ENCODE assay signal across 20 mouse cellular contexts in genomic region chr1:134700634-134701033, GRCm38 (mm10). TPM values are rescaled to one million over a fixed set of nuclear protein-coding genes. Genes with fewer than 3 reads are reported as not detected.
DNase-seq lines count a peak whose midpoint lies in the region; ATAC-seq and TF ChIP-seq lines count a peak whose summit lies in the region.
"Had no signal": no experiment of that assay in that cellular context is flagged by ENCODE, and none has a peak within 500 bp of the region (broad histone marks: within the 10 kb centered on the region; RNA-seq: fewer than 3 reads in every experiment).

No protein-coding gene starts in this region.

- no peaks in the 10 kb centered on the region for H3K36me3 ChIP-seq in hindbrain, embryonic 15.5 days
- H3K36me3 ChIP-seq in hindbrain, embryonic 11.5 days (ENCODE audit: control insufficient read depth, insufficient read depth, low read length): no peaks in the 10 kb centered on the region
- no peaks in the 10 kb centered on the region for H3K36me3 ChIP-seq in CH12.LX (replicated peaks in 1 of 2; ENCODE audit: control insufficient read depth in 1 of 2, insufficient read depth in 1 of 2, low read length in 1 of 2)
- H3K36me3 ChIP-seq in limb, embryonic 10.5 days: no peaks in the 10 kb centered on the region
- H3K36me3 ChIP-seq: forebrain, embryonic 15.5 days; heart, embryonic 12.5 days; limb, embryonic 15.5 days; stomach, embryonic 15.5 days had no signal

- no peak overlapping the region for H3K4me3 ChIP-seq in hindbrain, embryonic 15.5 days
- no peak overlapping the region for H3K4me3 ChIP-seq in hindbrain, embryonic 11.5 days (ENCODE audit: low read depth, low read length)
- H3K4me3 ChIP-seq in CH12.LX (replicated peaks in 1 of 3; ENCODE audit: low read depth in 2 of 3, low read length in 2 of 3, poor library complexity in 1 of 3): no peak overlapping the region
- no peak overlapping the region for H3K4me3 ChIP-seq in limb, embryonic 10.5 days
- H3K4me3 ChIP-seq: forebrain, embryonic 15.5 days; heart, embryonic 12.5 days; limb, embryonic 15.5 days; stomach, embryonic 15.5 days had no signal

- H3K4me1 ChIP-seq in hindbrain, embryonic 15.5 days (replicated peaks): peaks cover 28% of the 10 kb centered on the region
- H3K4me1 ChIP-seq in hindbrain, embryonic 11.5 days (replicated peaks; ENCODE audit: control insufficient read depth, insufficient read depth, low read length): peaks cover 3% of the 10 kb centered on the region
- H3K4me1 ChIP-seq in CH12.LX (ENCODE audit: control insufficient read depth in 1 of 2, insufficient read depth in 2 of 2): peaks cover 4 to 5% of the 10 kb centered on the region in 2 experiments; a peak in 3 of 4 replicates
- peaks cover 23% of the 10 kb centered on the region for H3K4me1 ChIP-seq in limb, embryonic 10.5 days

- TF ChIP-seq CTCF in CH12.LX (conservative IDR thresholded peaks at IDR 0.05 in 1 of 2, IDR thresholded peaks at IDR 0.05 in 1 of 2; ENCODE audit: low read depth in 2 of 2, low read length in 2 of 2): no peak

- H3K27ac ChIP-seq in hindbrain, embryonic 15.5 days (replicated peaks): 0 out of 2 replicates have a peak overlapping the region, but pooled peaks have one; percentile 36
- no peak overlapping the region for H3K27ac ChIP-seq in hindbrain, embryonic 11.5 days (ENCODE audit: low read depth, low read length)
- H3K27ac ChIP-seq in CH12.LX (ENCODE audit: insufficient read depth, low read depth): no peak overlapping the region
- H3K27ac ChIP-seq in limb, embryonic 10.5 days: no peak overlapping the region
- H3K27ac ChIP-seq: limb, embryonic 15.5 days; stomach, embryonic 15.5 days had no signal

- DNase-seq in hindbrain, embryonic 11.5 days (ENCODE audit: low spot score): no peak
- DNase-seq in CH12.LX (ENCODE audit: extremely low read depth): no peak
- DNase-seq in ES-CJ7 (ENCODE audit: low read depth, low spot score): peak; percentile 51
- peak; percentile 61 for DNase-seq in cerebellum, adult 9-11 months
- DNase-seq in limb, embryonic 10.5 days (ENCODE audit: low spot score): no peak
- no peak for DNase-seq in spleen, postnatal 10 days (ENCODE audit: low spot score in 2 of 2)
- DNase-seq: adrenal gland, postnatal 14 days; embryo, embryonic 11 days; kidney, adult 9 months; lung, postnatal 10 days; spleen, adult 18-20 months; thymus, adult 2 months had no signal

- TF ChIP-seq EP300 in CH12.LX (IDR thresholded peaks at IDR 0.05; ENCODE audit: low read length): no peak

- 24% methylated on average over 5 of the region's 5 CpGs for WGBS in hindbrain, embryonic 15.5 days
- WGBS in hindbrain, embryonic 11.5 days: 33% methylated on average over 5 of the region's 5 CpGs
- WGBS in limb, embryonic 10.5 days: 47% methylated on average over 5 of the region's 5 CpGs

- in situ Hi-C loops in CH12.LX (cut with MboI; ENCODE audit: low pct_ligation_motif_present, low pct_unique_long_range_greater_than_20kb, low sequenced_read_pairs): no loop called here

- H3K9me3 ChIP-seq in hindbrain, embryonic 15.5 days: no peaks in the 10 kb centered on the region
- no peaks in the 10 kb centered on the region for H3K9me3 ChIP-seq in hindbrain, embryonic 11.5 days (ENCODE audit: control insufficient read depth, low read length)
- no peaks in the 10 kb centered on the region for H3K9me3 ChIP-seq in CH12.LX (replicated peaks; ENCODE audit: low read length)
- H3K9me3 ChIP-seq in limb, embryonic 10.5 days (replicated peaks): no peaks in the 10 kb centered on the region
- H3K9me3 ChIP-seq: forebrain, embryonic 15.5 days; heart, embryonic 12.5 days; limb, embryonic 15.5 days; stomach, embryonic 15.5 days had no signal

- H3K27me3 ChIP-seq in hindbrain, embryonic 15.5 days: no peaks in the 10 kb centered on the region; the same call in 1 of the 2 replicates
- H3K27me3 ChIP-seq in hindbrain, embryonic 11.5 days (ENCODE audit: control insufficient read depth, insufficient read depth, low read length): no peaks in the 10 kb centered on the region
- peaks cover 94% of the 10 kb centered on the region for H3K27me3 ChIP-seq in CH12.LX (replicated peaks)
- H3K27me3 ChIP-seq in limb, embryonic 10.5 days (ENCODE audit: low read depth, poor library complexity, severe bottlenecking): peaks cover 16% of the 10 kb centered on the region
- H3K27me3 ChIP-seq: forebrain, embryonic 15.5 days; stomach, embryonic 15.5 days had no signal

- ATAC-seq in hindbrain, embryonic 15.5 days (ENCODE audit: low FRiP score, low read depth): no peak
- ATAC-seq in hindbrain, embryonic 11.5 days (ENCODE audit: low FRiP score): no peak
- ATAC-seq: forebrain, embryonic 15.5 days had no signal

- no peak for TF ChIP-seq POLR2A in CH12.LX (IDR thresholded peaks at IDR 0.05; ENCODE audit: low read depth, low read length)

- dilution Hi-C loops in CH12.LX (cut with MboI; ENCODE audit: extremely low pct_ligation_motif_present, extremely low pct_unique_long_range_greater_than_20kb, low sequenced_read_pairs): no loop called here

- no peak overlapping the region for H3K4me2 ChIP-seq in hindbrain, embryonic 15.5 days
- no peak overlapping the region for H3K4me2 ChIP-seq in hindbrain, embryonic 11.5 days (replicated peaks; ENCODE audit: low read depth, low read length)
- no peak overlapping the region for H3K4me2 ChIP-seq in CH12.LX (ENCODE audit: insufficient read depth, low read depth, poor library complexity, severe bottlenecking)
- H3K4me2 ChIP-seq: forebrain, embryonic 15.5 days; heart, embryonic 12.5 days; limb, embryonic 15.5 days; stomach, embryonic 15.5 days had no signal

- no peak for TF ChIP-seq RAD21 in CH12.LX (IDR thresholded peaks at IDR 0.05; ENCODE audit: low read depth, low read length)

- no peaks in the 10 kb centered on the region for H3K79me2 ChIP-seq in CH12.LX (replicated peaks; ENCODE audit: control insufficient read depth, extremely low read depth, insufficient read depth, poor library complexity, severe bottlenecking)

- H3K9ac ChIP-seq in hindbrain, embryonic 15.5 days: no peak overlapping the region
- H3K9ac ChIP-seq in hindbrain, embryonic 11.5 days (ENCODE audit: low read depth, low read length): no peak overlapping the region
- H3K9ac ChIP-seq in CH12.LX (ENCODE audit: insufficient read depth, low read depth): no peak overlapping the region
- H3K9ac ChIP-seq: forebrain, embryonic 15.5 days; heart, embryonic 12.5 days; limb, embryonic 15.5 days; stomach, embryonic 15.5 days had no signal

TF ChIP-seq in CH12.LX, 34 proteins besides CTCF, POLR2A, EP300 and RAD21:
- TF ChIP-seq BHLHE40 (IDR thresholded peaks at IDR 0.05; ENCODE audit: low read depth, low read length) (no peak), ZNF384 (IDR thresholded peaks at IDR 0.05; ENCODE audit: low read depth, low read length) (peak; percentile 40)

RNA-seq across cellular contexts. Expression of gene Syt2, which starts 54.2 kb away (rescaled TPM):
- polyA plus RNA-seq in hindbrain, embryonic 15.5 days (2015; fragmentation: Nextera tagmentation; extraction: Ambion mirVana): 10.7 and 13.0 TPM in 2 replicates
- polyA plus RNA-seq in hindbrain, embryonic 11.5 days (2014; fragmentation: Nextera tagmentation; extraction: Ambion mirVana): 3.0 and 4.1 TPM in 2 replicates
- total RNA-seq in CH12.LX (2012; rRNA removed) (not detected in 2 replicates), CH12.LX (2014; rRNA removed) (not detected in 2 replicates)
- polyA plus RNA-seq in CH12.LX (2012; ENCODE audit: insufficient read length, low read depth): not detected in 2 replicates
- 0.04 and 0.06 TPM in 2 replicates for polyA plus RNA-seq in limb, embryonic 10.5 days (2016; fragmentation: Nextera tagmentation; extraction: Ambion mirVana)
- total RNA-seq: gastrocnemius, adult 18-20 months; heart, postnatal 25 days; megakaryocyte, adult 5-6 weeks had no signal

Comparison
In these comparisons a context has a peak if more than half of its experiments do, and no peak if none do; other contexts are left out.
1. DNase-seq: peak in ES-CJ7 (single experiment) and cerebellum, adult 9-11 months (single experiment); none in hindbrain, embryonic 11.5 days (single experiment), CH12.LX (single experiment), limb, embryonic 10.5 days (single experiment) and spleen, postnatal 10 days (0 of 2).